Mouse (Mus musculus) MEL (cell line): ENCODE data around the gene Arl4a. TPM values are rescaled to one million over a fixed set of nuclear protein-coding genes. Genes with fewer than 3 reads are reported as not detected.

ENCODE experiments used
- DNase-seq: peaks from one replicate; pipeline ENCODE4 v3.0.0; 2011; ENCODE audit warnings: low read depth, low spot score
- H3K27ac ChIP-seq: 2 replicates; pipeline ENCODE4 v1.5.1; 2012; ENCODE audit warnings: low read depth, mild to moderate bottlenecking, control low read depth, low read length, moderate library complexity; ENCODE audit not compliant: control insufficient read depth
- H3K27me3 ChIP-seq, 2 experiments: fragments of 150-350 bp in 1 of 2; sonication (generic) in 1 of 2; 2 replicates each; pipeline ENCODE4 v1.6.1; 2012; ENCODE audit warnings: low read length in 2 of 2, mild to moderate bottlenecking in 2 of 2, improper control_type of control experiment in 1 of 2, moderate library complexity in 1 of 2; ENCODE audit not compliant: insufficient read depth in 2 of 2, control insufficient read depth in 1 of 2
- H3K36me3 ChIP-seq, 2 experiments: 2 replicates each; pipeline ENCODE4 v1.6.1; 2012 to 2014; ENCODE audit warnings: low read length in 2 of 2, improper control_type of control experiment in 1 of 2, inconsistent platforms in 1 of 2, mild to moderate bottlenecking in 1 of 2; ENCODE audit not compliant: insufficient read depth in 2 of 2, control insufficient read depth in 1 of 2
- H3K4me1 ChIP-seq, 2 experiments: fragments of 150-350 bp in 1 of 2; sonication (generic) in 1 of 2; 2 replicates each; pipeline ENCODE4 v1.6.1; 2012; ENCODE audit warnings: low read length in 2 of 2, improper control_type of control experiment in 1 of 2, mild to moderate bottlenecking in 1 of 2; ENCODE audit not compliant: insufficient read depth in 2 of 2, control insufficient read depth in 1 of 2
- H3K4me3 ChIP-seq, 2 experiments: fragments of 150-350 bp in 1 of 2; sonication (generic) in 1 of 2; 2 replicates each; pipeline ENCODE4 v1.5.1; 2012; ENCODE audit warnings: low read depth in 2 of 2, low read length in 2 of 2, mild to moderate bottlenecking in 2 of 2, moderate library complexity in 2 of 2, control low read depth in 1 of 2, improper control_type of control experiment in 1 of 2; ENCODE audit not compliant: control insufficient read depth in 1 of 2, insufficient read depth in 1 of 2
- H3K79me2 ChIP-seq: 2 replicates; pipeline ENCODE4 v1.6.1; 2012; ENCODE audit warnings: mild to moderate bottlenecking, low read length, moderate library complexity; ENCODE audit not compliant: control insufficient read depth, poor library complexity, insufficient read depth
- H3K9ac ChIP-seq: 2 replicates; pipeline ENCODE4 v1.6.1; 2012; ENCODE audit warnings: low read depth, mild to moderate bottlenecking, control low read depth, low read length, moderate library complexity; ENCODE audit not compliant: control insufficient read depth, poor library complexity, severe bottlenecking
- H3K9me3 ChIP-seq: fragments of 150-350 bp; sonication (generic); replicated peaks from 2 replicates; pipeline ENCODE4 v1.6.1; 2012; ENCODE audit warnings: mild to moderate bottlenecking, low read length, improper control_type of control experiment, moderate library complexity; ENCODE audit not compliant: insufficient read depth
- BHLHE40 ChIP-seq: IDR thresholded peaks from 2 replicates; pipeline ENCODE4 v1.6.1; 2012; ENCODE audit warnings: low read depth, mild to moderate bottlenecking, inconsistent platforms, low read length, improper control_type of control experiment, borderline replicate concordance
- CHD2 ChIP-seq: IDR thresholded peaks from 2 replicates; pipeline ENCODE4 v1.6.1; 2011; ENCODE audit warnings: low read length, improper control_type of control experiment
- E2F4 ChIP-seq: IDR thresholded peaks from 2 replicates; pipeline ENCODE4 v1.6.1; 2011; ENCODE audit warnings: low read depth, low read length, improper control_type of control experiment, borderline replicate concordance
- ELF1 ChIP-seq: IDR thresholded peaks from 2 replicates; pipeline ENCODE4 v1.6.1; 2014; ENCODE audit warnings: low read depth, mild to moderate bottlenecking, inconsistent platforms, low read length, improper control_type of control experiment, moderate library complexity
- GATA1 ChIP-seq: IDR thresholded peaks from 2 replicates; pipeline ENCODE4 v1.6.1; 2011; ENCODE audit warnings: low read depth, low read length, improper control_type of control experiment
- JUND ChIP-seq: IDR thresholded peaks from 2 replicates; pipeline ENCODE4 v1.6.1; 2011; ENCODE audit warnings: low read depth, mild to moderate bottlenecking, improper control_type of control experiment, low read length
- KAT2A ChIP-seq: conservative IDR thresholded peaks from 2 replicates; pipeline ENCODE4 v1.6.1; 2012; ENCODE audit warnings: low read depth, low read length, improper control_type of control experiment, inconsistent platforms
- MAFK ChIP-seq: IDR thresholded peaks from 2 replicates; pipeline ENCODE4 v1.6.1; 2011; ENCODE audit warnings: low read depth, mild to moderate bottlenecking, low read length, improper control_type of control experiment, borderline replicate concordance
- MAX ChIP-seq: IDR thresholded peaks from 2 replicates; pipeline ENCODE4 v1.6.1; 2011; ENCODE audit warnings: low read length, improper control_type of control experiment
- MEF2A ChIP-seq: IDR thresholded peaks from 2 replicates; pipeline ENCODE4 v1.6.1; 2014; ENCODE audit warnings: low read depth, mild to moderate bottlenecking, inconsistent platforms, low read length, improper control_type of control experiment; ENCODE audit not compliant: poor library complexity, insufficient replicate concordance, severe bottlenecking; ENCODE audit errors: extremely low read depth
- MXI1 ChIP-seq: IDR thresholded peaks from 2 replicates; pipeline ENCODE4 v1.6.1; 2011; ENCODE audit warnings: mild to moderate bottlenecking, low read depth, low read length, improper control_type of control experiment
- MYB ChIP-seq: IDR thresholded peaks from 2 replicates; pipeline ENCODE4 v1.6.1; 2011; ENCODE audit warnings: mild to moderate bottlenecking, low read depth, low read length, improper control_type of control experiment
- NELFE ChIP-seq: IDR thresholded peaks from 2 replicates; pipeline ENCODE4 v1.6.1; 2011; ENCODE audit warnings: low read depth, low read length, improper control_type of control experiment
- NRF1 ChIP-seq: IDR thresholded peaks from 2 replicates; pipeline ENCODE4 v1.6.1; 2014; ENCODE audit warnings: low read depth, mild to moderate bottlenecking, inconsistent platforms, low read length, improper control_type of control experiment, moderate library complexity; ENCODE audit not compliant: poor library complexity, insufficient read depth, severe bottlenecking
- POLR2A ChIP-seq, 2 experiments: IDR thresholded peaks; 2 replicates each; pipeline ENCODE4 v1.6.1; 2011 to 2012; ENCODE audit warnings: low read length in 2 of 2, mild to moderate bottlenecking in 2 of 2, control low read depth in 1 of 2, improper control_type of control experiment in 1 of 2, low read depth in 1 of 2, moderate library complexity in 1 of 2; ENCODE audit not compliant: control insufficient read depth in 1 of 2, insufficient read depth in 1 of 2, poor library complexity in 1 of 2
- SIN3A ChIP-seq: IDR thresholded peaks from 2 replicates; pipeline ENCODE4 v1.6.1; 2012; ENCODE audit warnings: low read length, improper control_type of control experiment, inconsistent platforms
- SMC3 ChIP-seq: IDR thresholded peaks from 2 replicates; pipeline ENCODE4 v1.6.1; 2011; ENCODE audit warnings: low read depth, low read length, improper control_type of control experiment
- UBTF ChIP-seq: IDR thresholded peaks from 2 replicates; pipeline ENCODE4 v1.6.1; 2012; ENCODE audit warnings: low read depth, mild to moderate bottlenecking, inconsistent platforms, low read length, improper control_type of control experiment, moderate library complexity, borderline replicate concordance; ENCODE audit not compliant: insufficient read depth
- ZC3H11A ChIP-seq: IDR thresholded peaks from 2 replicates; pipeline ENCODE4 v1.6.1; 2012; ENCODE audit warnings: low read depth, mild to moderate bottlenecking, inconsistent platforms, low read length, improper control_type of control experiment
- ZKSCAN1 ChIP-seq: IDR thresholded peaks from 2 replicates; pipeline ENCODE4 v1.6.1; 2012; ENCODE audit warnings: low read depth, mild to moderate bottlenecking, inconsistent platforms, low read length, improper control_type of control experiment, moderate library complexity
- ZMIZ1 ChIP-seq: IDR thresholded peaks from 2 replicates; pipeline ENCODE4 v1.6.1; 2012; ENCODE audit warnings: low read depth, mild to moderate bottlenecking, inconsistent platforms, low read length, improper control_type of control experiment, moderate library complexity
- polyA plus RNA-seq, 2 experiments: library from polyadenylated mRNA; stranded (reverse) in 1 of 2; unstranded in 1 of 2; fragments of >175 nt in 1 of 2; fragments of >200 nt in 1 of 2; gene quantifications; 2 replicates each; pipeline versions ENCODE4 v1.2.1 to v1.2.4; 2012; ENCODE audit warnings: low replicate concordance in 2 of 2, low read depth in 1 of 2; ENCODE audit not compliant: insufficient read length in 2 of 2, insufficient read depth in 1 of 2, missing spikeins in 1 of 2
- total RNA-seq: library from RNA; depleted of rRNA; stranded (reverse); fragments of 300-350 nt; gene quantifications from 2 replicates; pipeline ENCODE4 v1.2.3, GENCODE M21; 2012

Gene Arl4a
- total and polyA plus RNA-seq, 3 experiments: 25.6 to 26.9 TPM; not detected in 1

- Histone ChIP-seq H3K27ac (no peak overlapping the region), H3K36me3 (no peaks in the 10 kb centered on the region), H3K27me3 (peaks cover 1 to 2% of the 10 kb centered on the region in 2 experiments; a peak in 3 of 4 replicates), H3K79me2 (no peaks in the 10 kb centered on the region)
- no peak for TF ChIP-seq SIN3A
- no peak for TF ChIP-seq JUND
- TF ChIP-seq MXI1: no peak
- TF ChIP-seq KAT2A: no peak
- no peak for TF ChIP-seq ZKSCAN1
- TF ChIP-seq MEF2A: no peak
- TF ChIP-seq, all 39 proteins: peak for 0
- no peak overlapping the region for H3K9ac ChIP-seq
- H3K9me3 ChIP-seq: no peaks in the 10 kb centered on the region
- no peak for DNase-seq
- no peaks in the 10 kb centered on the region for H3K4me1 ChIP-seq
- no peak overlapping the region for H3K4me3 ChIP-seq
Observed at GRCm38 (mm10) chr12:40009866-40010265, 28.0 kb downstream of the Arl4a start.

GRCm38 (mm10) chr12:40008459-40008858 lies 29.4 kb downstream of the Arl4a start:
- TF ChIP-seq MYB (no peak), NELFE (no peak), MAFK (no peak), SMC3 (no peak), POLR2A (IDR thresholded peaks at IDR 0.05; ENCODE audit: control insufficient read depth in 1 of 2, insufficient read depth in 1 of 2, low read depth in 1 of 2, low read length in 2 of 2, poor library complexity in 1 of 2) (no peak), E2F4 (no peak), BHLHE40 (no peak), ZMIZ1 (no peak), CHD2 (no peak), ELF1 (no peak), KAT2A (no peak), MEF2A (no peak), NRF1 (no peak), SIN3A (no peak), ZC3H11A (no peak), UBTF (no peak), GATA1 (no peak), MAX (no peak)
- no peaks in the 10 kb centered on the region for H3K9me3 ChIP-seq
- no peak overlapping the region for H3K27ac ChIP-seq
- H3K9ac ChIP-seq: no peak overlapping the region
- no peak for DNase-seq
- no peaks in the 10 kb centered on the region for H3K4me1 ChIP-seq
- H3K79me2 ChIP-seq: no peaks in the 10 kb centered on the region
- no peaks in the 10 kb centered on the region for H3K36me3 ChIP-seq
- no peak overlapping the region for H3K4me3 ChIP-seq
- H3K27me3 ChIP-seq: peaks cover 1 to 4% of the 10 kb centered on the region in 2 experiments; a peak in 3 of 4 replicates
